Mouse (Mus musculus): Measurements from ENCODE around the gene Mtap. TPM values are rescaled to one million over a fixed set of nuclear protein-coding genes. Genes with fewer than 3 reads are reported as not detected.

Mtap gene
- polyA plus RNA-seq, 1 experiment from 2014 or later = 23.2 TPM

- Histone ChIP-seq H3K4me1 (ENCODE audit: control insufficient read depth, insufficient read depth, low read length) (no peaks in the 10 kb centered on the region), H3K9ac (replicated peaks; ENCODE audit: low read length) (no peak overlapping the region), H3K4me2 (ENCODE audit: low read length) (no peak overlapping the region), H3K4me3 (replicated peaks; ENCODE audit: low read depth, low read length) (no peak overlapping the region), H3K27me3 (ENCODE audit: control insufficient read depth, insufficient read depth, low read length) (no peaks in the 10 kb centered on the region), H3K36me3 (ENCODE audit: control insufficient read depth, insufficient read depth, low read length) (no peaks in the 10 kb centered on the region), H3K9me3 (ENCODE audit: control insufficient read depth, low read length) (no peaks in the 10 kb centered on the region), H3K27ac (replicated peaks; ENCODE audit: low read depth, low read length) (no peak overlapping the region)
- 42% methylated on average over 6 of the region's 6 CpGs for WGBS
- DNase-seq = peak; percentile 83
- peak; percentile 72 for ATAC-seq (ENCODE audit: low FRiP score, low TSS enrichment)
These were observed 8.5 kb downstream of the Mtap start for GRCm38 (mm10) chr4:89145409-89145808.

GRCm38 (mm10) chr4:89146291-89146690 is 9.4 kb downstream of the Mtap start:
- H3K9me3 ChIP-seq (ENCODE audit: control insufficient read depth, low read length) = no peaks in the 10 kb centered on the region
- no peak overlapping the region for H3K9ac ChIP-seq (replicated peaks; ENCODE audit: low read length)
- H3K4me1 ChIP-seq (ENCODE audit: control insufficient read depth, insufficient read depth, low read length) = no peaks in the 10 kb centered on the region
- ATAC-seq (ENCODE audit: low FRiP score, low TSS enrichment) (no peak), DNase-seq (peak; percentile 81)
- no peak overlapping the region for H3K27ac ChIP-seq (replicated peaks; ENCODE audit: low read depth, low read length)
- no peak overlapping the region for H3K4me2 ChIP-seq (ENCODE audit: low read length)
- no peak overlapping the region for H3K4me3 ChIP-seq (replicated peaks; ENCODE audit: low read depth, low read length)
- H3K36me3 ChIP-seq (ENCODE audit: control insufficient read depth, insufficient read depth, low read length) = no peaks in the 10 kb centered on the region
- no peaks in the 10 kb centered on the region for H3K27me3 ChIP-seq (ENCODE audit: control insufficient read depth, insufficient read depth, low read length)
- 36% methylated on average over 3 of the region's 3 CpGs for WGBS

- H3K9ac ChIP-seq (replicated peaks; ENCODE audit: low read length) = no peak overlapping the region
- H3K4me3 ChIP-seq (replicated peaks; ENCODE audit: low read depth, low read length) = no peak overlapping the region
- H3K36me3 ChIP-seq (ENCODE audit: control insufficient read depth, insufficient read depth, low read length) = 0 out of 2 replicates have a peak, but pooled peaks cover 5% of the 10 kb centered on the region
- no peak overlapping the region for H3K27ac ChIP-seq (replicated peaks; ENCODE audit: low read depth, low read length)
- DNase-seq (no peak), ATAC-seq (ENCODE audit: low FRiP score, low TSS enrichment) (no peak)
- no peaks in the 10 kb centered on the region for H3K9me3 ChIP-seq (ENCODE audit: control insufficient read depth, low read length)
- no peak overlapping the region for H3K4me2 ChIP-seq (ENCODE audit: low read length)
- no peaks in the 10 kb centered on the region for H3K4me1 ChIP-seq (ENCODE audit: control insufficient read depth, insufficient read depth, low read length)
- no peaks in the 10 kb centered on the region for H3K27me3 ChIP-seq (ENCODE audit: control insufficient read depth, insufficient read depth, low read length)
These were observed 12.3 kb downstream of the Mtap start for GRCm38 (mm10) chr4:89149261-89149660.

- ATAC-seq (ENCODE audit: low FRiP score, low TSS enrichment) (no peak), DNase-seq (no peak)
- Histone ChIP-seq H3K27me3 (ENCODE audit: control insufficient read depth, insufficient read depth, low read length) (no peaks in the 10 kb centered on the region), H3K36me3 (ENCODE audit: control insufficient read depth, insufficient read depth, low read length) (peaks cover 11% of the 10 kb centered on the region), H3K4me2 (ENCODE audit: low read length) (no peak overlapping the region), H3K9me3 (ENCODE audit: control insufficient read depth, low read length) (no peaks in the 10 kb centered on the region), H3K27ac (replicated peaks; ENCODE audit: low read depth, low read length) (no peak overlapping the region), H3K9ac (replicated peaks; ENCODE audit: low read length) (no peak overlapping the region), H3K4me3 (replicated peaks; ENCODE audit: low read depth, low read length) (no peak overlapping the region), H3K4me1 (ENCODE audit: control insufficient read depth, insufficient read depth, low read length) (no peaks in the 10 kb centered on the region)
- WGBS = 97% methylated on average over 3 of the region's 3 CpGs
These were observed 24.5 kb downstream of the Mtap start for GRCm38 (mm10) chr4:89161389-89161788.

DNA sequence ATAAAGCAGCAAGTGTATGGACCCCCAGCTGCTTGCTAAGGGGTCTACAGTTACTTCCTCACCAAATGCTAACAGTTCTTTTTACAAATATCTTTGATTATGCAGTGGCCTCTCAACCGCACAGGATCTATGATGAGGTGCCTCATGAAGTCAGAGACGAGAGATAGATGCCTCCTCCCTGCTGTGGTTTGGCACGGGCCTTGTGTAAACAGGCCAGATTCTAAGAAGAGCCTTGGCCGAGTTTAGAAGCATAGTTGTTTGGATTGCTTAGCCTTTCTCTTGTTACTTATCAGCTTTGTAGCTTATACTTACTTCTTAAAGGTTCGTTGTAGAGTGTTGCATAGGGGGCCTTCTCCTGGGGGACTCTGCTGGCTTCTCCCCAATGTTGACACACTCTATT is 25.6 kb downstream of the Mtap start:
- Histone ChIP-seq H3K9ac (replicated peaks; ENCODE audit: low read length) (no peak overlapping the region), H3K4me2 (ENCODE audit: low read length) (no peak overlapping the region), H3K4me3 (replicated peaks; ENCODE audit: low read depth, low read length) (no peak overlapping the region), H3K9me3 (ENCODE audit: control insufficient read depth, low read length) (no peaks in the 10 kb centered on the region), H3K36me3 (ENCODE audit: control insufficient read depth, insufficient read depth, low read length) (peaks cover 10% of the 10 kb centered on the region; the same call in 1 of the 2 replicates), H3K27ac (replicated peaks; ENCODE audit: low read depth, low read length) (no peak overlapping the region), H3K27me3 (ENCODE audit: control insufficient read depth, insufficient read depth, low read length) (no peaks in the 10 kb centered on the region), H3K4me1 (ENCODE audit: control insufficient read depth, insufficient read depth, low read length) (no peaks in the 10 kb centered on the region)
- WGBS = 90% methylated on average over 5 of the region's 5 CpGs
- DNase-seq (no peak), ATAC-seq (ENCODE audit: low FRiP score, low TSS enrichment) (no peak)

DNA sequence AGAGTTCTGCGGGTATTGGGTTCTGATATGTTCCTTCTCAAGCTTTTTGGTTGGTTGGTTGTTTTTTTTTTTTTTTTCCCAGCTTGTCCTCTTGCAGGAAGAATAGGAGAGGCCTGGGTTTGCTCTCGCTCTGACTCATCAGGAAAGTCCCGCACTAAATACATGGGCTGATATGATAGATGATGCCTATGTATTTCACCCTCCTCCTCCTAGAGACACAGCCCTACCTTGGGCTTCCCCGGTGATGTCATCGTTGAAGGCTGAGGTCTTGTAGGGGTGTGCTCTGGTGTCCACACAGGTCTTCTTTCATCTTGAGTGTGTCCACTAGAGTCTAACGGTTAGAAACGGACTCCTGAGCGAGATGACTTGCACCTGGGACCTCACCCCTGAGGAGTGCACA is 26.7 kb downstream of the Mtap start:
- H3K4me1 ChIP-seq (ENCODE audit: control insufficient read depth, insufficient read depth, low read length) = no peaks in the 10 kb centered on the region
- H3K9me3 ChIP-seq (ENCODE audit: control insufficient read depth, low read length) = no peaks in the 10 kb centered on the region
- H3K9ac ChIP-seq (replicated peaks; ENCODE audit: low read length) = no peak overlapping the region
- DNase-seq (no peak), ATAC-seq (ENCODE audit: low FRiP score, low TSS enrichment) (no peak)
- H3K27ac ChIP-seq (replicated peaks; ENCODE audit: low read depth, low read length) = no peak overlapping the region
- no peaks in the 10 kb centered on the region for H3K27me3 ChIP-seq (ENCODE audit: control insufficient read depth, insufficient read depth, low read length)
- no peak overlapping the region for H3K4me2 ChIP-seq (ENCODE audit: low read length)
- H3K4me3 ChIP-seq (replicated peaks; ENCODE audit: low read depth, low read length) = no peak overlapping the region
- 98% methylated on average over 8 of the region's 8 CpGs for WGBS
- peaks cover 7% of the 10 kb centered on the region; the same call in 1 of the 2 replicates for H3K36me3 ChIP-seq (ENCODE audit: control insufficient read depth, insufficient read depth, low read length)

DNA sequence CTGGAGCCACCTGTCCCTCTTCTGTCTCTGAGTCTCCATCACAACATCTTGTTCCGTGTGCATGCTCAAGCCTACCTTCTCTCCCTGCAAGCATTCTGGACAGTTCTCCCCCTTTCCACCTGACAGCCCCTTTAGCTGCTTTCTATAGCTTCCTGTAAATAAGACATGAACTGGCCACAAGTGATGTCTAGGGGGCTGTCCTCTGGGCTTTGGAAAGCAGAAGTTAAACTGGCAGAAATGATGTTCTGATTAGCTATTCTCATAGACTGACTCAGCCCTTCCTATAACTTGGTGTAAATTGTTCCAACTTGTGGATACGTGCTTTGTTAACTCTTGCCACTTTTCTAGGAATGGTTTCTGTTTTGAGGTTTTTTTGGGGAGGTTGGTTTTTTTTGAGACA is 27.8 kb downstream of the Mtap start:
- Histone ChIP-seq H3K36me3 (ENCODE audit: control insufficient read depth, insufficient read depth, low read length) (0 out of 2 replicates have a peak, but pooled peaks cover 7% of the 10 kb centered on the region), H3K4me3 (replicated peaks; ENCODE audit: low read depth, low read length) (no peak overlapping the region), H3K4me1 (ENCODE audit: control insufficient read depth, insufficient read depth, low read length) (no peaks in the 10 kb centered on the region), H3K4me2 (ENCODE audit: low read length) (no peak overlapping the region), H3K9me3 (ENCODE audit: control insufficient read depth, low read length) (no peaks in the 10 kb centered on the region), H3K27me3 (ENCODE audit: control insufficient read depth, insufficient read depth, low read length) (no peaks in the 10 kb centered on the region), H3K27ac (replicated peaks; ENCODE audit: low read depth, low read length) (no peak overlapping the region), H3K9ac (replicated peaks; ENCODE audit: low read length) (no peak overlapping the region)
- 95% methylated on average over 2 of the region's 2 CpGs for WGBS
- ATAC-seq (ENCODE audit: low FRiP score, low TSS enrichment) (no peak), DNase-seq (no peak)

GRCm38 (mm10) chr4:89168877-89169276 is 32.0 kb downstream of the Mtap start:
- peaks cover 18% of the 10 kb centered on the region for H3K36me3 ChIP-seq (ENCODE audit: control insufficient read depth, insufficient read depth, low read length)
- 95% methylated on average over 9 of the region's 9 CpGs for WGBS
- no peak overlapping the region for H3K4me2 ChIP-seq (ENCODE audit: low read length)
- DNase-seq (no peak), ATAC-seq (ENCODE audit: low FRiP score, low TSS enrichment) (no peak)
- H3K4me3 ChIP-seq (replicated peaks; ENCODE audit: low read depth, low read length) = no peak overlapping the region
- no peaks in the 10 kb centered on the region for H3K27me3 ChIP-seq (ENCODE audit: control insufficient read depth, insufficient read depth, low read length)
- no peak overlapping the region for H3K9ac ChIP-seq (replicated peaks; ENCODE audit: low read length)
- H3K4me1 ChIP-seq (ENCODE audit: control insufficient read depth, insufficient read depth, low read length) = no peaks in the 10 kb centered on the region
- H3K9me3 ChIP-seq (ENCODE audit: control insufficient read depth, low read length) = no peaks in the 10 kb centered on the region
- H3K27ac ChIP-seq (replicated peaks; ENCODE audit: low read depth, low read length) = no peak overlapping the region

DNA sequence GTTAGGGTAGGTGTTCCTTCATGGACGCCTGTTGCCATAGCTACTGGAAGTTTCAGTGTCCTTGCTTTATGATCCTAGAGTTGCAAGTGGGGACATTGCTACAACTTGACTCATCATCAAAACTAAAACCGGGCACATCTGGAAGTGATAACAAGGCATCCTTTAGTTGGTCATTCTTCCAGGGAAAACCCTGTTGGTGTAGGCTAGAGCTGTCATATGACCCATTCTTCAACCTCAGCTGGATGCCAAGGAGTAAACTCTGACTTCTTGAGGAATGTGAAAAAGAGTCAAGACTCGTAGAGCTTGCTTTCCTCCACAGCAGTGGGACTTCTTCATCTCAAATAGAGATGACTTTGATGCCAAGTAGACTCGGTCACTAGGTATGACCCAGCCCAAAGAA is 32.8 kb downstream of the Mtap start:
- no peak overlapping the region for H3K9ac ChIP-seq (replicated peaks; ENCODE audit: low read length)
- H3K9me3 ChIP-seq (ENCODE audit: control insufficient read depth, low read length) = no peaks in the 10 kb centered on the region
- ATAC-seq (ENCODE audit: low FRiP score, low TSS enrichment) (no peak), DNase-seq (no peak)
- H3K27me3 ChIP-seq (ENCODE audit: control insufficient read depth, insufficient read depth, low read length) = no peaks in the 10 kb centered on the region
- no peak overlapping the region for H3K27ac ChIP-seq (replicated peaks; ENCODE audit: low read depth, low read length)
- WGBS = 90% methylated on average over 4 of the region's 4 CpGs
- H3K4me3 ChIP-seq (replicated peaks; ENCODE audit: low read depth, low read length) = no peak overlapping the region
- H3K4me2 ChIP-seq (ENCODE audit: low read length) = no peak overlapping the region
- H3K4me1 ChIP-seq (ENCODE audit: control insufficient read depth, insufficient read depth, low read length) = no peaks in the 10 kb centered on the region
- H3K36me3 ChIP-seq (ENCODE audit: control insufficient read depth, insufficient read depth, low read length) = peaks cover 14% of the 10 kb centered on the region

Data from midbrain, embryonic 14.5 days (tissue).